Mouse (Mus musculus) olfactory bulb, adult 2 months (tissue): ENCODE data around the gene Fam208a. TPM values are rescaled to one million over a fixed set of nuclear protein-coding genes. Genes with fewer than 3 reads are reported as not detected.

ENCODE experiments used
- H3K27ac ChIP-seq: fragments of 200-500 bp; 2 replicates; pipeline ENCODE4 v1.5.1; 2012; ENCODE audit warnings: low read depth, low read length; ENCODE audit not compliant: insufficient read depth
- H3K4me1 ChIP-seq: fragments of 200-500 bp; 2 replicates; pipeline ENCODE4 v1.6.1; 2012; ENCODE audit warnings: low read length; ENCODE audit not compliant: control insufficient read depth, insufficient read depth
- H3K4me3 ChIP-seq: fragments of 200-500 bp; 2 replicates; pipeline ENCODE4 v1.5.1; 2012; ENCODE audit warnings: mild to moderate bottlenecking, low read depth, low read length, moderate library complexity; ENCODE audit not compliant: insufficient read depth
- CTCF ChIP-seq: fragments of 200-500 bp; IDR thresholded peaks from 2 replicates; pipeline ENCODE4 v1.5.1; 2012; ENCODE audit warnings: low read depth, mild to moderate bottlenecking, low read length, moderate library complexity; ENCODE audit not compliant: insufficient read depth
- POLR2A ChIP-seq: fragments of 200-500 bp; IDR thresholded peaks from 2 replicates; pipeline ENCODE4 v1.6.1; 2012; ENCODE audit warnings: mild to moderate bottlenecking, low read depth, low read length, moderate library complexity; ENCODE audit not compliant: insufficient read depth
- WGBS: fragments of 180-500 bp; shearing (Covaris S2); methylation state at CpG from one replicate; pipeline ENCODE4 v1.1.7; 2018; 5-methylcytosine and 5-hydroxymethylcytosine counted together
- polyA plus RNA-seq: library from polyadenylated mRNA; stranded (reverse); fragments of >200 nt; gene quantifications from 2 replicates; pipeline ENCODE4 v1.2.4, GENCODE M21; 2012; ENCODE audit warnings: low replicate concordance; ENCODE audit not compliant: missing spikeins, insufficient read depth, insufficient read length

The Fam208a gene
- polyA plus RNA-seq: 80.2 and 100 TPM in 2 replicates

DNA sequence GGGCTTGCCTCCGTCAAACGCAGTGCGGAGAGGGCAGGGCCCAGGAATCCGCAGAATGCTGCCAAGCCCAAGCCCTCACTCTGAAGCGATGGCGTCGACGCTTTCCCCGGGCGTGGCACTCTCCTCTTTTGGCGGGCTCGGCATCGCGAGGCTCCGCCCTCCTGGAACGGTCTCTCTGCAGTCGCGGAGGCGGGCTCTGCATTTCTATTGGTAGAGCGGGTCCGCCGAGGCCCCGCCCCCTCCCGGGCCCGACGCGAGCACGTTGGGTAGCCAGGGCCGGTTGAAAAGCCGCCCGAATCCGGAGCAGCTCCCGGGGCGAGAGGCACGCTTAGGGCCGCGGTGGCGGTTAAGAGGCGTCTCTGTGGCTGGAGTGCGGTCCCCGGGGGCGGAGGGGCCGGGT is at the start of gene Fam208a:
TSS of gene Fam208a (plus strand) at position 262 of the 400 bp plus-strand sequence.
- under 1% methylated on average over 43 of the region's 43 CpGs for WGBS
- H3K4me1 ChIP-seq: peaks cover 3% of the 10 kb centered on the region
- H3K27ac ChIP-seq: peak within 1 kb of the TSS; percentile 98
- peak within 1 kb of the TSS; percentile 79 for H3K4me3 ChIP-seq
- TF ChIP-seq CTCF (no peak), POLR2A (peak; percentile 43)

- no peaks in the 10 kb centered on the region for H3K4me1 ChIP-seq
- no peak overlapping the region for H3K27ac ChIP-seq
- 91% methylated on average over 12 of the region's 12 CpGs for WGBS
- TF ChIP-seq POLR2A (no peak), CTCF (no peak)
- no peak overlapping the region for H3K4me3 ChIP-seq
Observed at GRCm38 (mm10) chr14:27379404-27379803, 49.2 kb upstream of the Fam208a start.

GRCm38 (mm10) chr14:27381459-27381858 is 47.2 kb upstream of the Fam208a start:
- 89% methylated on average over 7 of the region's 7 CpGs for WGBS
- TF ChIP-seq CTCF (no peak), POLR2A (no peak)
- Histone ChIP-seq H3K4me1 (no peaks in the 10 kb centered on the region), H3K27ac (no peak overlapping the region), H3K4me3 (no peak overlapping the region)

- TF ChIP-seq POLR2A (no peak), CTCF (no peak)
- 87% methylated on average over 5 of the region's 5 CpGs for WGBS
- Histone ChIP-seq H3K27ac (no peak overlapping the region), H3K4me1 (no peaks in the 10 kb centered on the region), H3K4me3 (no peak overlapping the region)
Observed at GRCm38 (mm10) chr14:27383321-27383830, 45.3 kb upstream of the Fam208a start.

GRCm38 (mm10) chr14:27384143-27384542 is 44.5 kb upstream of the Fam208a start:
- 92% methylated on average over 4 of the region's 4 CpGs for WGBS
- no peak overlapping the region for H3K4me3 ChIP-seq
- H3K27ac ChIP-seq: no peak overlapping the region
- H3K4me1 ChIP-seq: no peaks in the 10 kb centered on the region
- no peak for TF ChIP-seq POLR2A
- no peak for TF ChIP-seq CTCF

DNA sequence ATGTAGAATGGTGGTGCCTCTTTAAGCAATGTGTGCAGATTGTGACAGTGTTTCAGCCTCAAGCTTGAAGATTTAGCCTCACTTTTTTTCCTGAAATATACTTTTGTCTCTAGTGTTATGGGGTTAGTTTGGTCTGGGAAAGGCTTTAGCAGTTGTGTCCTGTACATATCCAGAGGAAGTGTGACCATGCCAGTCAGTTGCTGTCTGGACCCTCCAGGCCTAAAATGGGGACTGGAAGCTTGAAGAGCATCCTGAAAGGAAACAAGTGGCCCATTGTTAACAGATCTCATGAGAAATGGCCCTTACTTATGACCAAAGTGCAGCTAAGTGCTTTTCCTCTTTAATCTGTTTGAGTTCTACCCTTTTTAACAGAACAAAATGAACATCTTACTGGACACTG is 40.0 kb upstream of the Fam208a start:
- TF ChIP-seq CTCF (no peak), POLR2A (no peak)
- Histone ChIP-seq H3K27ac (no peak overlapping the region), H3K4me3 (no peak overlapping the region), H3K4me1 (peaks cover 5% of the 10 kb centered on the region; the same call in 1 of the 2 replicates)

- no peak overlapping the region for H3K27ac ChIP-seq
- WGBS: 78% methylated on average over 2 of the region's 2 CpGs
- TF ChIP-seq POLR2A (no peak), CTCF (no peak)
Observed at GRCm38 (mm10) chr14:27389722-27390121, 38.9 kb upstream of the Fam208a start.

DNA sequence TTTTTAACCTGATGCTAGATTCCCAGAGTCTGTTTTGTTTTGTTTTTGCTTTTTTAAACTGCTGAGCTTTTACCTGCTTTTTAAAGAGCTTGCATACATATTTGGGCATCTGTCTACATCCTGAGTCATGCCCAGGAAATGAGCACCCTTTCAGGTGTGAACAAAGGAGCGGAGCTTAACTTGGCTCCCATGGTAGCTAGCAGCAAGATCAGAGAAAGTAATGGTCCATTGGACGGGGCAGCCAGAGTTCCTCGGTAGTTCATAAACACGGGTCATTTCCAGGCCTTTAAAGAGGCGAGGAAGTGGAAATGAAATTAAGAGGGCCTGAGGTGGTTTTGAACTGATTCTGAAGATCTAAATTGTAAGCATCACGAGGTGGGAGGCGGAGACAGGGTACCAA is 38.0 kb upstream of the Fam208a start:
- 32% methylated on average over 7 of the region's 7 CpGs for WGBS
- Histone ChIP-seq H3K27ac (no peak overlapping the region), H3K4me1 (peaks cover 5% of the 10 kb centered on the region; the same call in 1 of the 2 replicates), H3K4me3 (no peak overlapping the region)
- no peak for TF ChIP-seq POLR2A
- TF ChIP-seq CTCF: no peak

More at GRCm38 (mm10) chr14:27389722-27390121, 38.9 kb upstream of the Fam208a start:
- Histone ChIP-seq H3K4me1 (peaks cover 5% of the 10 kb centered on the region; the same call in 1 of the 2 replicates), H3K4me3 (no peak overlapping the region)

DNA sequence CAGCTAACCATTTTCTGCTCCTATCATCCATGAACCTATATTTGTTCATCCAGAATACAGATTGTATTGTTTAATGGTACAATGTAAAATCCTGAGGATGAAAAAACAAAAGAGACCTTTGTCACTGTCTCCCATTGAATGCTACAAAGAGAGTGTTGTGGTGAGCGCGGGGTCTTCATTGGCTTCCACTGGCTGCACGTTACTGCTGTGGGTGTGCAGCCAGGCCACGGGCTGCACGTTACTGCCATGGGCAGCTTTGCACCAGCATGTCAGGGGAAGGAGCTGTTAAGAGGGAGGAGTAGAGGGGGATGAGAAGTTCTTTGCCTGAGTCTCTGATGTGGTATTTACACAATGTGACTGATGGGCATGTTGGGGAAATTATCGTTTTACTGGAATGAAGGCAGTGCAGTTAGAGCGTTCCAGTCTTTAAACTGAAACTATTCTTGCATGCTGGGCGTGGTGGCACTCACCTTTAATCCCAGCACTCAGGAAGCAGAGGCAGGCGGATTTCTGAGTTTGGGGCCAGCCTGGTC is 36.8 kb upstream of the Fam208a start:
- Histone ChIP-seq H3K27ac (no peak overlapping the region), H3K4me1 (peaks cover 5% of the 10 kb centered on the region; the same call in 1 of the 2 replicates), H3K4me3 (no peak overlapping the region)
- WGBS: 75% methylated on average over 9 of the region's 9 CpGs
- no peak for TF ChIP-seq CTCF
- no peak for TF ChIP-seq POLR2A
